Mouse (Mus musculus) heart, embryonic 15.5 days (tissue): ENCODE data around the gene AI481877. TPM values are rescaled to one million over a fixed set of nuclear protein-coding genes. Genes with fewer than 3 reads are reported as not detected.
"Not testable (repeated sequence)": the region's sequence is repeated elsewhere in the genome, so short reads cannot be mapped to it uniquely, and the experiment has no call there.

Experiments
- ATAC-seq: fragments of 200-750 bp; cut with Nextera tagmentation; replicated peaks from 2 replicates; pipeline ENCODE4 v1.8.0; 2017; ENCODE audit warnings: low read depth, moderate TSS enrichment; ENCODE audit not compliant: insufficient number of reproducible peaks, insufficient read depth, low FRiP score
- H3K27ac ChIP-seq: fragments of 300-500 bp; sonication (generic); 2 replicates; pipeline ENCODE4 v1.5.1; 2015; ENCODE audit warnings: mild to moderate bottlenecking, inconsistent platforms
- H3K27me3 ChIP-seq: fragments of 300-500 bp; sonication (generic); 2 replicates; pipeline ENCODE4 v1.6.1; 2015; ENCODE audit warnings: inconsistent platforms
- H3K36me3 ChIP-seq: fragments of 300-500 bp; sonication (generic); 2 replicates; pipeline ENCODE4 v1.6.1; 2015; ENCODE audit warnings: mild to moderate bottlenecking, inconsistent platforms
- H3K4me1 ChIP-seq: fragments of 300-500 bp; sonication (generic); replicated peaks from 2 replicates; pipeline ENCODE4 v1.6.1; 2015; ENCODE audit warnings: inconsistent platforms
- H3K4me2 ChIP-seq: fragments of 300-500 bp; sonication (generic); 2 replicates; pipeline ENCODE4 v1.6.1; 2015; ENCODE audit warnings: inconsistent platforms, mild to moderate bottlenecking, moderate library complexity
- H3K4me3 ChIP-seq: fragments of 300-500 bp; sonication (generic); 2 replicates; pipeline ENCODE4 v1.5.1; 2015; ENCODE audit warnings: mild to moderate bottlenecking, inconsistent platforms
- H3K9ac ChIP-seq: fragments of 300-500 bp; sonication (generic); 2 replicates; pipeline ENCODE4 v1.6.1; 2015; ENCODE audit warnings: mild to moderate bottlenecking, inconsistent platforms
- H3K9me3 ChIP-seq: fragments of 300-500 bp; sonication (generic); replicated peaks from 2 replicates; pipeline ENCODE4 v1.6.1; 2016; ENCODE audit warnings: inconsistent platforms
- WGBS: fragments of 180-500 bp; shearing (Covaris S2); methylation state at CpG from one replicate; pipeline ENCODE4 v1.1.7; 2015; ENCODE audit warnings: mixed read lengths; 5-methylcytosine and 5-hydroxymethylcytosine counted together
- polyA plus RNA-seq: library from polyadenylated mRNA; unstranded; fragments of >200 nt; fragmentation: Nextera tagmentation; extraction: Ambion mirVana; gene quantifications from 2 replicates; pipeline ENCODE4 v1.2.1, GENCODE M21; 2015

The AI481877 gene
- not detected in 2 replicates for polyA plus RNA-seq

DNA sequence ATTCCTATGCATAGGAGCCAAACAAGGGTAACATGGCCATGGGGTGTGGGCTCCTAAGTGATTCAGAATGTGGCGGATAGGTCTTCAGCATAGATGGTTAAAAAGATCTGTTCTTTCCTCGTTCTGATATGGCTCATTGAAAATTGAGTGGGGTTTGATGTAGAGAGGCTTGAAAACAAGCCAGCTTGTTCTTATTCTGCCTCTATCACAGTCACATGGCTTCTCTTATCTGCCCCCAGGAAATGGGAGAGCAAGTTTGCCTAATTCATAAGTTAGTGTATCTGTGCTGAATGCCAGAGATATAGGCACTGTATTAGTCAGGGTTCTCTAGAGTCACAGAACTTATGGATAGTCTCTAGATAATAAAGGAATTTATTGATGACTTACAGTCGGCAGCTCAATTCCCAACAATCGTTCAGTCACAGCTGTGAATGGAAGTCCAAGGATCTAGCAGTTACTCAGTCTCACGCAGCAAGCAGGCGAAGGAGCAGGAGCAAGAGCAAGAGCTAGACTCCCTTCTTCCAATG is at the start of gene AI481877:
AI481877 (minus strand) TSS at position 477 of the 527 bp plus-strand sequence.
- ATAC-seq, H3K27ac ChIP-seq, H3K9ac ChIP-seq, H3K36me3 ChIP-seq, H3K4me2 ChIP-seq, H3K4me1 ChIP-seq, H3K4me3 ChIP-seq, H3K9me3 ChIP-seq, H3K27me3 ChIP-seq: not testable (repeated sequence)
- 79% methylated on average over 4 of the region's 6 CpGs for WGBS

- Histone ChIP-seq H3K36me3 (no peaks in the 10 kb centered on the region), H3K9ac (peak overlapping the region; percentile 98), H3K4me2 (peak overlapping the region; percentile 78), H3K4me3 (peak overlapping the region; percentile 98), H3K27ac (peak overlapping the region; percentile 92), H3K9me3 (no peaks in the 10 kb centered on the region), H3K4me1 (peaks cover 10% of the 10 kb centered on the region), H3K27me3 (no peaks in the 10 kb centered on the region)
- ATAC-seq: no peak
- 27% methylated on average over 4 of the region's 4 CpGs for WGBS
Observed at GRCm38 (mm10) chr4:59188474-59188801, 49.7 kb upstream of the AI481877 start.

DNA sequence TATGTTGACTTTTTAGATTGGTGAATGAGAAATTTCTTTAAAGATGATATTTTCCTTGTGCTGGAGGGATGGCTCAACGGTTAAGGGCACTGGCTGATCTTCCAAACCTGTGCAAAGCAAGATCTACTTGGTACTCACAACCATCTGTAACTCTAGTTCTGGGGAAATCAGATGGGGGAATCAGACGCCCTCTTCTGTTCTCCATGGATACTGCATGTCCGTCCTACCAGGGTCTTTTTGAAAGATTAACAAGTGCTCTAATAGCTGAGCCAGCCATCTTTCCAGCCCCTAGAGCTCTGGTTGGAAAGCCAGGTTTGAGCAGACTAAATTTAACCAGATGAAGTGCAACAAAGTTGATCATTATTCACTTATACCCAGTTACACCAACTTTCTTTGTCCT is 48.5 kb upstream of the AI481877 start:
- peaks cover 10% of the 10 kb centered on the region for H3K4me1 ChIP-seq
- 26% methylated on average over 3 of the region's 3 CpGs for WGBS
- no peak overlapping the region for H3K4me3 ChIP-seq
- no peak overlapping the region for H3K9ac ChIP-seq
- H3K9me3 ChIP-seq: no peaks in the 10 kb centered on the region
- no peak overlapping the region for H3K4me2 ChIP-seq
- no peak for ATAC-seq
- H3K36me3 ChIP-seq: no peaks in the 10 kb centered on the region
- H3K27me3 ChIP-seq: no peaks in the 10 kb centered on the region
- H3K27ac ChIP-seq: no peak overlapping the region

DNA sequence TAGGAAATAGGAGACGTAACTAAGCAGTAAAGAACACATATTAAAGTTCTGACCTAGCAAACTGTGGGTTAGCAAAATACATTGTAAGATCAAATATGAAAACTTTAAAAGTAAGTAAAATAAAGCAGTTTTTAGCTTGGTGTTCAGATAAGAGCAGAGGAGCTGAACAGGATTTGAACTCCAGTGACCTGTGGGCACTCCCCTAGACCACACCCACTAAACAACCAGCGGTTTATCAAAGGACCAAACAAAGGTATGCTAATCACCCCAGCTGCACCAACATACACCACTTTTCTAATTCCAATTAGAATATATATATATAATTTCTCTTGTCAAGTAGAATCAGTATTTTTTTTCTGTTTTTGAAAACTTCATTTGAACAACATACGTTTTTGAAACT is 46.9 kb upstream of the AI481877 start:
- Histone ChIP-seq H3K4me3 (no peak overlapping the region), H3K9ac (no peak overlapping the region), H3K4me2 (no peak overlapping the region), H3K36me3 (no peaks in the 10 kb centered on the region), H3K27ac (no peak overlapping the region), H3K27me3 (no peaks in the 10 kb centered on the region), H3K4me1 (peaks cover 7% of the 10 kb centered on the region), H3K9me3 (no peaks in the 10 kb centered on the region)
- WGBS: 71% methylated on average over 3 of the region's 3 CpGs
- ATAC-seq: no peak

- no peak overlapping the region for H3K4me2 ChIP-seq
- H3K4me3 ChIP-seq: no peak overlapping the region
- no peak for ATAC-seq
- 56% methylated on average over 5 of the region's 5 CpGs for WGBS
- no peak overlapping the region for H3K27ac ChIP-seq
- H3K9ac ChIP-seq: no peak overlapping the region
- H3K4me1 ChIP-seq: no peaks in the 10 kb centered on the region
- no peaks in the 10 kb centered on the region for H3K36me3 ChIP-seq
- no peaks in the 10 kb centered on the region for H3K9me3 ChIP-seq
- no peaks in the 10 kb centered on the region for H3K27me3 ChIP-seq
Observed at GRCm38 (mm10) chr4:59181320-59182271, 42.8 kb upstream of the AI481877 start.

GRCm38 (mm10) chr4:59177566-59177965 is 38.8 kb upstream of the AI481877 start:
- H3K4me2 ChIP-seq: no peak overlapping the region
- H3K9me3 ChIP-seq: no peaks in the 10 kb centered on the region
- WGBS: 66% methylated on average over 2 of the region's 2 CpGs
- peaks cover 21% of the 10 kb centered on the region for H3K4me1 ChIP-seq
- no peak for ATAC-seq
- H3K36me3 ChIP-seq: no peaks in the 10 kb centered on the region
- no peak overlapping the region for H3K9ac ChIP-seq
- H3K27ac ChIP-seq: no peak overlapping the region
- no peak overlapping the region for H3K4me3 ChIP-seq
- no peaks in the 10 kb centered on the region for H3K27me3 ChIP-seq

- H3K4me3 ChIP-seq: no peak overlapping the region
- no peak overlapping the region for H3K9ac ChIP-seq
- H3K4me2 ChIP-seq: no peak overlapping the region
- no peaks in the 10 kb centered on the region for H3K36me3 ChIP-seq
- peaks cover 22% of the 10 kb centered on the region for H3K4me1 ChIP-seq
- 43% methylated on average over 6 of the region's 6 CpGs for WGBS
- no peaks in the 10 kb centered on the region for H3K27me3 ChIP-seq
- no peak for ATAC-seq
- no peak overlapping the region for H3K27ac ChIP-seq
- H3K9me3 ChIP-seq: no peaks in the 10 kb centered on the region
Observed at GRCm38 (mm10) chr4:59175929-59176328, 37.1 kb upstream of the AI481877 start.

DNA sequence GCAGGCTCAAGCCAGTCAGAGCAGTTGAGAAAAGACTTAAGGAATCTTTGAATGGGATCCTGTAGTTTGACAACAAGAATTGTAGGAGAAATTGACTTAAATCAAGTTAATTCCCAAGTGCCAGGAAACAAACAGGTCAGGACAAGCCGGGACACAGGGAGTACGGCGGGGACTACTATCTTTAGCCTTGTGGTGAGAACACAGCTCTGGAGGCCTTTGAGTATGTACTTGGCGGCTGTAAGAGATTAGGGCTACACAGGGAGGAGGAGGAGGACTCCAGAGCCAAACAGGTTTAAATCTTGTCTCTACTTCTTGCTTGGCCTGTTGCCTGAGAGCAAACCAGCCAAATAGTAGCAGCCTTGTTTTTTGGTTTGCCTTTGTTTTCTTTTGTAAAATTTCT is 36.2 kb upstream of the AI481877 start:
- Histone ChIP-seq H3K9ac (no peak overlapping the region), H3K4me1 (peaks cover 22% of the 10 kb centered on the region), H3K36me3 (no peaks in the 10 kb centered on the region), H3K27me3 (no peaks in the 10 kb centered on the region), H3K4me2 (no peak overlapping the region), H3K9me3 (no peaks in the 10 kb centered on the region), H3K27ac (peak overlapping the region; percentile 62), H3K4me3 (no peak overlapping the region)
- WGBS: 17% methylated on average over 4 of the region's 4 CpGs
- ATAC-seq: peak; percentile 76; the same call in 1 of the 2 replicates

DNA sequence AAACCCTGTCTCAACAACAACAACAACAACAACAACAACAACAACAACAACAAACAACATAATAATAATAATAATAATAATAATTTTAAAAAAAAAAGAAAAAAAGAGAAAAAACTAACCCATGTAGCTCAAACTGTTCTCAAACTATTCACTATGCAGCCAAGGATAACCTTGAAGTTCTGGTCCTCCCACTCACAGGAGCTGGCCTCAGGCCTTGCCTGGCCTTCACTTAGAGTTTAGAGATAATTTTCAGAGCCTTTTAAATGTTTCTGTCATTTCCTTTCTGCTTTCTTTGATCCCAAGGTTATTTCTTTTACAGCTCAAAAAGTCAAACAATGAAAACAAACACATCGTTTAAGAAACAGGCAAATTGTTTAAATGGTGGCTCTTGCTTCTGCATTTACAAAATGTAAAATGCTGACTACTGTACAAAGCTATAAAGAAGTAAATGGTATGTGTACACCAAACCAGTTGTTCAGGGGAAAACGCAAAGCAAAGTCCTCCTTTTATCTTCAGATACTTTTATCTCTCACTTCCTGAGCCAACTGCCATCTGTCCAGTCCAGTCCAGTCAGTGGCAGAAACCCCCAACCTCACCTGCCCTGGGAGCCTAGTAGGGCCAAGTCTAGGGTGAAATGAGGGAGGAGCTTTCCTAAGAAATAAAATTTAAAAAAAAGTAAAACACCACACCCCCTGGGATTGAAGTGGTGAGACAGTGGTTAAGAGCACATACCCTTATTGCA is 34.6 kb upstream of the AI481877 start:
- Histone ChIP-seq H3K36me3 (no peaks in the 10 kb centered on the region), H3K27ac (no peak overlapping the region), H3K4me3 (no peak overlapping the region), H3K9ac (no peak overlapping the region), H3K27me3 (no peaks in the 10 kb centered on the region), H3K9me3 (no peaks in the 10 kb centered on the region), H3K4me1 (peaks cover 22% of the 10 kb centered on the region), H3K4me2 (no peak overlapping the region)
- WGBS: 49% methylated on average over 2 of the region's 2 CpGs
- ATAC-seq: no peak

DNA sequence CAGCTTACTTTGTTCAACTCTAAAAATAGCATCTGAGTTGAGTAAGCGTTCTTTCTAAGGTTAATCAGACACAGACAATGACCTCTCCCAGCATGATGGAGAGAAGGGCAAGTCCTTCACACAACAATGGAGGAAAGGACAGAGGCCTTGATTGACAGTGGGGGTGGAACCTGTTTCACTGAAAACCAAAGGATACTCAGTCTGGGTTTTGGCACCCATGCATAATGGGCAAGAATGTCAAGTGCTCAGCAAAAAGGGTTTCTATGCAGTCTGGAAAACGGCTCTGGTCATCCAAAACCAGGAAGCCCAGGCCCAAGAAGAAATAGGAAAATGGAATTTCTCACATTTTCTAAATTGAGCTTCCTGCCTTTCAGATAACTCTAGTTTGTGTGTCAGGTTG is 33.8 kb upstream of the AI481877 start:
- no peaks in the 10 kb centered on the region for H3K9me3 ChIP-seq

DNA sequence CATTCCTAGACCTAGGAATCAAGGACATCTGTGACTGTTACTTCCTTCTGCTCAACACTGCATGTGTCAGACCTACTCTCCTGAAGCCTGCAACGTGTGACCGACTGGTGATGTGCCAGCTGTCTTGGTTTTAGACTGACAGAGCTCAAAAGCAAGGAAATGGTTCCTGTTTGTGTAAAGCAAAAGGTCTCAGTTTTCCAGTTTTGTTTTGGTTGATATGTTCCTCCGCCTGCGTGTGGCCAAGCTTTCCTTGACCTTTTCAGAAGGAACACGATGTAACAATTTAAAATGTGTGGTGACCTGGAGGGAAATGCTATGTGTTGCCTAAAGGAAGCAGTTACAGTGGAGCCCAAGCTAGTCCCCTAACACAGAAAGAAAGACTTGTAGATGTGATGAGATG is 31.2 kb upstream of the AI481877 start:
- Histone ChIP-seq H3K27ac (no peak overlapping the region), H3K4me1 (peaks cover 12% of the 10 kb centered on the region), H3K4me2 (no peak overlapping the region), H3K9me3 (no peaks in the 10 kb centered on the region), H3K36me3 (no peaks in the 10 kb centered on the region), H3K27me3 (no peaks in the 10 kb centered on the region), H3K9ac (no peak overlapping the region), H3K4me3 (no peak overlapping the region)
- 70% methylated on average over 5 of the region's 5 CpGs for WGBS
- ATAC-seq: no peak

More for the DNA sequence above, 33.8 kb upstream of the AI481877 start:
- no peak overlapping the region for H3K27ac ChIP-seq
- H3K36me3 ChIP-seq: no peaks in the 10 kb centered on the region
- H3K4me1 ChIP-seq: peaks cover 22% of the 10 kb centered on the region
- H3K9ac ChIP-seq: no peak overlapping the region
- WGBS: 37% methylated on average over 2 of the region's 2 CpGs
- no peak overlapping the region for H3K4me2 ChIP-seq
- no peak overlapping the region for H3K4me3 ChIP-seq
- H3K27me3 ChIP-seq: no peaks in the 10 kb centered on the region
- ATAC-seq: no peak
